Mouse (Mus musculus) T-helper 2 cell (primary cell): ENCODE data around the gene Gm5678.
"Not testable (repeated sequence)": the region's sequence is repeated elsewhere in the genome, so short reads cannot be mapped to it uniquely, and the experiment has no call there.

ENCODE experiments used
- in situ Hi-C: fragments of 300-600 bp; cut with MboI, MseI; formaldehyde crosslinking; loops from one replicate; pipeline ENCODE4 v1.15.1; 2025; ENCODE audit warnings: high pct_unique_total_duplicates

The Gm5678 gene

DNA sequence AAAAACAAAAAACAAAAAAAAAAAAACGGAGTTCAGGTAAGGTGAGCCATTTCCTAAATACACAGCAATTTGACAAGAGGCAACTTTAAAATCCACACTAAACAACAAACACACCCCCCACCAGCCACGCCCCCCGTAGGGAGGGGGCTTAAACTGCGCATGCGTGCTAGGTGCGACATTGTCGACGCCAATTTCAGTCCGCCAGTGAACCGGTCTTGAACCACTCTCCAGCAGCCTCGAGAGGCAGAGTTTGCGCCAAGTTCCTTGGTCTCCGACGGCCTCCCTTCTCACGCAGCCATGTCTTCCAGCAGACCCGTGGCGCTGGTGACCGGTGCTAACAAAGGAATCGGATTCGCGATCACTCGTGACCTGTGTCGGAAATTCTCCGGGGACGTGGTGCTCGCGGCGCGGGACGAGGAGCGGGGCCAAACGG, 20.2 kb upstream of the Gm5678 start:
- in situ Hi-C loops: no loop called here

DNA sequence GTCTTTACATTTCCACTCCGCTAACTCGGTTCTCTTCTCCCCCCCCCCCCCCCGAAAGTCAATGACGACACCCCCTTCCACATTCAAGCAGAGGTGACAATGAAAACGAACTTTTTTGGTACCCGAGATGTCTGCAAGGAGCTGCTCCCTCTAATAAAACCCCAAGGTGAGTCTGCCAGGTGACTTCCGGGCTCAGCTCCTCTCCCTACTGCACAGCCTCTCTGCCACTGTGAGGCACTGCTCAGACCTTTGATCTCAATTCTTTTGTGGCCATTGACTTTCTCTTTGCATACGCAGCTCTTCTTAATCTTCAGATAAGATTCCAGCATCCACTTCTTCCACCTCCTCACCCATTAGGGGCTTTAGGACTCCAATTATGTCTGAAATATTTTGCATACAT, 19.2 kb upstream of the Gm5678 start:
- in situ Hi-C loops: no loop called here

DNA sequence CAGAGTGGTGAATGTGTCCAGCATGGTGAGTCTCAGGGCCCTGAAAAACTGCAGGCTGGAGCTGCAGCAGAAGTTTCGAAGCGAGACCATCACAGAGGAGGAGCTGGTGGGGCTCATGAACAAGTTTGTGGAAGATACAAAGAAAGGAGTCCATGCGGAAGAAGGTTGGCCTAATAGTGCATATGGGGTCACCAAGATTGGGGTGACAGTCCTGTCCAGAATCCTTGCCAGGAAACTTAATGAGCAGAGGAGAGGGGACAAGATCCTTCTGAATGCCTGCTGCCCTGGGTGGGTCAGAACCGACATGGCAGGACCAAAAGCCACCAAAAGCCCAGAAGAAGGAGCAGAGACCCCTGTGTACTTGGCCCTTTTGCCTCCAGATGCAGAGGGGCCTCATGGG, 18.1 kb upstream of the Gm5678 start:
- in situ Hi-C loops: loop anchor here (10.0 kb wide), 2 partner anchors 65 to 145 kb away; no protein-coding TSS in a partner anchor

DNA sequence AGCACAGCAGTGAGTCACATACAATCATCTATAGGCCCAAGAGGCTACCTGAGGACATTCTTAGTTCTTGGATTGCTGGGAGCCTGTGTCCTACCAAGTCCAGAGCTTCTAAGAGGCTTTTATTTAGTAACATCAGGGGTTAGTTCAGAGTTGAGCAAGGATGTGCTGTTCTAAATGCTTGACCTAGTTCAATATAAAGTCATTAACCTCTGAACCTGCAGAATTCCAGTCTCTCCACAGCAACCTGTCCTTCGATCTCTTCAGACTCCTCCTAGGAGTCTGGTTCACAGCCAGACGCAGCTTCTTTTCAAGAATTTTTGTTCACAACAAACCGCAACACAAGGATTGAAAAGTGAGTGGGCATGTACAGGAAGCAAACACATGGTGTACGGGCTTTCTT, 16.9 kb upstream of the Gm5678 start:
- in situ Hi-C loops: loop anchor here (10.0 kb wide), 2 partner anchors 64 to 144 kb away; no protein-coding TSS in a partner anchor

DNA sequence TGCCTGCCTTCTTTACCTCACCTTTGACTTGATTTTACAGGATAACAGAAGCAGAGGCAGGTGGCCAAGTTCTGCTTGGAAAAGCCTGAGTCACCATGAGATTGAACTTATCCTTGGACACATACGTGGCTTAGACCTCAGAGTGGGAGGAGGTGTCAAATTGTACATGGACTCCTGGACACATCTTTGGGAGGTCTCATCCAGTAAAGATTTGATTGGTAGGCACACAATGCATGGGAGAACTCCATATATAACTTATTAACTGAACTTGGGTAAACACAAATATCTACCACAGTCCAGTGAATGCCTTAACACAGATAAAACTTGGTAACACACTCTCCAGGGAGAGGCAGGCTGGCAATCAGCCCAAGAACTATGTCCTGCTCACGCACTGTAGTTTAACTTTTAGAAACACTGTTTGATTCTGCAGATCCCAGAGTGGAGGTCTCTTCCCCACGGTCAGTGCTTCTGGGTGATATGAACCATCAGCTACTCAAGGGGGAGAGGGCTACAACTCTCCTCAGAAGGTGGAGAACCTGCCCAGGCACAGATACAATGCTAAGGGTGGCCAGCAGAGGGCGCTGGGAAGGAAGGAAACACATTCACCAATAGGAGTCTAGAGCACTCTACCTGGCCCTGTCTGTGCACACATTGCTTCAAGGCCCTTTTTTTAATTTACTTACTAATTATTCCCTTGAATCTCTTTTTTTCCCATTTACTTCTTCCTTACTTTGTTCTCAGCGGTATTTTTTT, 12.6 kb upstream of the Gm5678 start:
- in situ Hi-C loops: loop anchor here (10.0 kb wide), 2 partner anchors 60 to 140 kb away; no protein-coding TSS in a partner anchor

DNA sequence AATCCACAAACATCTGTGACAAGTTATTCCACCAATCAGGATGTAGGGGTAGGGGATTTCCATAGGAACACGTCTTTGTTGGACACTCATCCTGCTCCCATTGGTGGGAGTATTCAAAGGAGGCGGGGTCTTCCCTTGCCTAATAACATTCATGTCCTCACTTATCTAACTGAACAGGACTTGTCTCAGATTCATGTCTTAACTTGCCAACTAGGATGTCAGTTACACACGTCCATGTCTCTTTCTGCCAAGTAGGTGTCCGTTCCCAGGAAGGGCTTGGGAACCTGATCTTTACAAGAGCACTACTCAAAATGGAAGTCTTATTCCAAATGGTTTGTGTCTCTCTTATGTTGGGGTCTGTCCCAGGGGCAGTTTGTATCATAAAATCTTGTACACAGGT, 4.1 kb upstream of the Gm5678 start:
- in situ Hi-C loops: not testable (repeated sequence)

DNA sequence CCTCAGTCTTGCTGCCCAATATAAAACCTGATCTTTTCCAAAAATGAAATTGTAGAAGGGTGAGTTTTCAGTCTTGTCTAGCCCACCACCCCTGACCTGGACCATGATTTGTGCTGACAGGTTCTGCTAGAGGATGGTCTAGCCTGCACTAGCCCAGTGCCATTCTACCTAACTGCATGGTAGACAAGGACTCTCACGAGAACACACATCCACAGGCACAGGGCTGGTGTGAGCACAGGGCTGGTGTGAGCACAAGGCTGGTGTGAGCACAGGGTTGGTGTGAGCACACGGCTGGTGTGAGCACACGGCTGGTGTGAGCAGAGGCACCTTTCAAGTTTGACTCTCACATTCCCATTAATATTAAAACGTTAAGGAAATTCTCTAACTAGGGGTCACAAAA, 3.2 kb upstream of the Gm5678 start:
- in situ Hi-C loops: no loop called here

DNA sequence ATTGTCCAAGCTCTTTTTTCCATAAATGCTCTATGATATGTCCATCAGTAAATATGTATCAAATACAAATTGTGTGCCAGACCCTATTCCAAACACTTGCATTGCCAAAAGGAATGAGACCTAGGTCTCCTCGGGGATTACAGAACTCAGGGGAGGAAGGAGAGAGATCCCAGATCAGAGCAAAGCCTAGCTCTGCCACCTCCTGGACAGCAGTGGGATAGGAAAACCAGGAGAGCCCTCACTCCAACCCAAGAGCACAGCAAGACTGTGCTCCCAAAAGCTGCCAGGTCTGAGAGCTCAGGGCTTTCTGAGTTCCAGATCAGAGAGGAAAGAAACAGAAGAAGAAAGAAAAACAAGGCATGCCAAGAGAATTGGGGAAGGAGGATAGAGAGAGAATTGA, 1.2 kb upstream of the Gm5678 start:
- in situ Hi-C loops: no loop called here

DNA sequence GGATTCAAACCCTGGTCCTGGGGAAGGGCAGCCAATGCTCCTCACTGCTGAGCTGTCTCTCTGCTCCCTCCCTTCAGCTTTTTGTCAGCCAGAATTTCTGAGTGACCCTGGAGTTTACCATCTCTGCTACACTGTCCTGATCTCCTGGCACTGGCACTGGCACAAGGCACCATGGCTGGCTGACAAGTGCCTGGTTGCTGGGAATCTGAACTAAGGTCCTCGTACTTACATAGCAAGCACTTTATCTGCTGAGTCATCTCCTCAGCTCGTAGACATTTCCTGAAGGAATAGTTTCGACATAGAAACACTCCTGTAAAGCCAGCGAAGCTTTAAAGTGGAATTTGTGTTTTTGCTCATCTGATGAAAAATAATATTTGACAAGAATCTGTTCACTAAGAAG, 16.1 kb downstream of the Gm5678 start:
- in situ Hi-C loops: no loop called here

DNA sequence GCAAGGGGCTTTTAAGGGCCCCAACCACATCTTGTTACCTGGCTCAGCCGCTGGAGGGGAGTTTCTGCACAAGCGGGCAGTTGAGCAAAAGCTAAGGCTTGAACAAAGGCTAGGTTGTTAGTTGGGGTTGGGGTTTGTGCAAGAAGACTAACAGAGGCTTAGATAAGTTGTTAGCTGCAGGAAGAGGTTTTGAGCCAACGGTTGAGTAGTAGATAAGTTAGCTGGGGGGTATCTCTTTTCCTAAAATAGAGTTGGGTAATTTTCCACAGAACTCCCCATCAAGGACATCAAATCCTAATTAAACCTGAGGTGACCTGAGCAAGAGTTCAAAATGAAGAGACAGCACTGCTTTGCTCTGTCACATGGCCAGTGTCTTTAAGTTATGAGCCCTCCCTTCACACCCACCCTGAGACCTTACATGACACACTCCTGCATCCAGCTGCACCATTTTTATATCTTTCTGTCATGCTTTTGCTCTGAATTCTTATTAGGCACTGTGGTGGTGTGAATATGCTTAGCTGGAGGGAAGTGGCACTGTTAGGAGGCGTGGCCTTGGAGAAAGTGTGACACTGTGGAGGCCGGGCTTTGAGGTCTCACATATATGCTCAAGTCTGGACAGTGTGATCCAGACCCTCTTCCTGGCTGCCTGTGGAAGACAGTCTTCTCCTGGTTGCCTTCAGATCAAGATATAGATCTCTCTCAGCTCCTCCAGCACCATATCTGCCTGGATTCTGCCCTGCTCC, 20.7 kb downstream of the Gm5678 start:
- in situ Hi-C loops: no loop called here

DNA sequence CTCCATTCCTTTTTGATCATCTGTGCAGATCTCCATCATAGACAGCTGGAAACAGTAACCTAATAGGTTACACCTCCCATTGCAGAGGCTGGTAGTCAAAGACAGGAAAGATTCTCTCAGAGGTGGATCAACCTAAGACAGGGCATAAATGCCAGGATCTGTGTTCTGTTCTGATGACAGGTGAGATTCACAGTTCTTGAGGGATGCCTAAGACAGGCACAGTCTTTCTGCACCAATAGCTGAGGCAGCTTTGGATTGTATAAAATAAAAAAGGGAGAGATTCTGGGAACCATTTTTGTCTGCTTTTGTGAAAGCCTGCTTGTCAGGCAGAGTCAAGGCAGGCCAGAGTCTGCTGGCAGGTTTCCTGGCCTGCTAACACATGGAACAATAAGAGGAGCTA, 40.1 kb downstream of the Gm5678 start:
- in situ Hi-C loops: loop anchor here (10.0 kb wide), 1 partner anchor 1893 kb away; no protein-coding TSS in a partner anchor

DNA sequence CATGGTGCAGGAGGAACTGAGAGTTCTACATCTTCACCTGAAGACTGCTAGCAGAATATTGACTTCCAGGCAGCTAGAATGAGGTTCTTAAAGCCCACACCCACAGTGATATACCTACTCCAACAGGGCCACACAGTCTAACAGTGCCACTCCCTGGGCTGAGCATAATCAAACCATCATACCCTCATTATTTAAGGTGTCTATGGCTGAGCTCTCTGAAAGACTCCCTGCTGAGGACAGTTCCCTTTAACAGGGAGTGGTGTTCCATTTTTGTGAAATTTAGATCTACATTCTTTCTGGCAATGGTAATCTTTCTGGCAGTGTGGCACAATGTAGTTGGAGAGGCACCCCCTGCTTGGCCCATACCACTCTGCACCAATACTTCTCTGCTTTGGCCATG, 41.6 kb downstream of the Gm5678 start:
- in situ Hi-C loops: loop anchor here (10.0 kb wide), 1 partner anchor 1895 kb away; no protein-coding TSS in a partner anchor

DNA sequence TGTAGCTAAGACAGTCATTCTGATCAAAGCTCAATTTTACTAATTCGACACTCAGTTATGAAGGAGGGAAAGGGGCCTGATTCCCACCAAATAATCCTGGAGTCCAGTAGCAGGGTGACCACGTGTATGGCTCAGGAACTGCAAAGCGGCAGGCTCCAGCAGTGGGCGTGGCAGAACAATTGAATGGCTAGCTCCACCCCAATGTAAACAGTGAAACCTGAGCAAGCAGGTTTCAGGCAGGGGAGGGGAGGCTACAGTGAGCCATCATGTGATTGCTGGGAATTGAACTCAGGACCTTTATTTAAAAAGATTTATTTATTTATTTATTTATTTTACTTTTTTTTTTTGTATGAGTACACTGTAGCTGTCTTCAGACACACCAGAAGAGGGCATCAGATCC, 42.6 kb downstream of the Gm5678 start:
- in situ Hi-C loops: loop anchor here (10.0 kb wide), 1 partner anchor 56 kb away; no protein-coding TSS in a partner anchor

DNA sequence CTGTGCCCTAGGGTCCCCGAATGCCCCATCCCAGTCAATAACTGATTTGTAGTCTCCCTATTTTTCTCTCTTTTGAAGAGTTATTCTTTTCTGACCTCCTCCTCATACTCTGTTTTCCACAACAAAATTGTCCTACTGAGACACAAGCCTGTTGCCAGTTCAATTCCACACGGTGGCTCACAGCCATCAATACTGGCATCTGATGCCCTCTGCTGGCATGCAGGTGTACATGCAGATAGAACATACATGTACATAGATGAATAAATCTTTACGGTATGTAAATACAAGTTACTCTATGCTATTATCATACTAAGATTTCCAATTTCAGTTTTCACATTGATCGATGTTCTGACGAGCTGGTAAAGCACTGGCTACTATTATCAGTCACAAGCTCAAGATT, 43.2 kb downstream of the Gm5678 start:
- in situ Hi-C loops: loop anchor here (10.0 kb wide), 1 partner anchor 56 kb away; no protein-coding TSS in a partner anchor

DNA sequence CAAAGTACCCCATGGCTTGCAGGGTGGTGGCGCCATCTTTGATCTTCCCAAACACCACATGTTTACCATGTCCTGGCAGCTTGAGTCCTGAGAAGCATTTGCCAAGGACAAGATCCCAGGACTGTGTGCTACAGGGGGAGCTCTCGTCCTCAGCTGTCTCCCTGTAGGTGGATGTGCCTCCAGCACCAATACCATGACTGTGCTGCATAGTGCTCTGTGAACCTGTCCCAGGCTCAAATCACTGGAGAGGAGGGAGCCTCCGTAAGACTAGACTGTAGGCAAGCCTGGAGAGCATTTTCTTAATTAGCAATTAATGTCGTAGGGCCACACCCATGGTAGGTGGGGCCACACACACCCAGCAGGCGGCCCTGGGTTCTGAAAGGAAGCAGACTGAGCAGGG, 48.5 kb downstream of the Gm5678 start:
- in situ Hi-C loops: loop anchor here (10.0 kb wide), 1 partner anchor 62 kb away; no protein-coding TSS in a partner anchor

DNA sequence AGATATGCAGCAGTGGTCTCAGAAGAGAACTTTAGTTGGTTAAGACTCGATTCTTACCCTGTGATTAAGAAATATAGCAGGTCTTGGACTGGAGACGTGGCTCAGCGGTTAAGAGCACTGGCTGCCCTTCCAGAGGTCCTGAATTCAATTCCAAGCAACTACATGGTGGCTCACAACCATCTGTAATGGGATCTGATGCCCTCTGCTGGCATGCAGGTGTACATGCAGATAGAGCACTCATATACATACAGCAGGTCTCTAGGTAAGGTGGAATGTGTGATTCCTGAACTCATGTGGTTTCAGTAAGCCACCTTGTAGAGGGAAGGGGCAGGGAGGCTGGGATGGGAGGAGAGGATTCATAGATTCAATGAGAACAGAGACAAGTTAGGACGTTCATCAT, 50.3 kb downstream of the Gm5678 start:
- in situ Hi-C loops: loop anchor here (10.0 kb wide), 1 partner anchor 63 kb away; no protein-coding TSS in a partner anchor

DNA sequence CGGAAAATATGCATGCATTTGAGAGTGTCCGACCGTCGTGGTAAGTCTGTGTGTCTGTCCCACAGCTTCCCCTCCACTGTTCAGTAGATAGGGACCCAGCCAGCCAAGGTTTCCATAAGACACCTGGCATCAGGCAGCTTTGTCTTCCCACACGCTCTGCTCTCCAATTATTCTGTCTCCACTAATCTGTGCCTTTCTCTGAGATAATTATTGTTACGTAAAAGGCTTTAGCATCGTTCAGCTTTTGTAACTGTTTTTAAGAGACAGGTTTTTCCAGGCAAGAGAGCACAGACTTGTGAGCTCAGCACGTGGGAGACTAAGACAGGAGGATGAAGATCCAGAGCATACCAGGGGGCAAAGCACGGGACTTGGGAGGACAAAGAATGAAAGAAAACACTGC, 51.3 kb downstream of the Gm5678 start:
- in situ Hi-C loops: loop anchor here (10.0 kb wide), 1 partner anchor 64 kb away; no protein-coding TSS in a partner anchor
